Mouse (Mus musculus): ENCODE measurements around the gene Trabd.

DNA sequence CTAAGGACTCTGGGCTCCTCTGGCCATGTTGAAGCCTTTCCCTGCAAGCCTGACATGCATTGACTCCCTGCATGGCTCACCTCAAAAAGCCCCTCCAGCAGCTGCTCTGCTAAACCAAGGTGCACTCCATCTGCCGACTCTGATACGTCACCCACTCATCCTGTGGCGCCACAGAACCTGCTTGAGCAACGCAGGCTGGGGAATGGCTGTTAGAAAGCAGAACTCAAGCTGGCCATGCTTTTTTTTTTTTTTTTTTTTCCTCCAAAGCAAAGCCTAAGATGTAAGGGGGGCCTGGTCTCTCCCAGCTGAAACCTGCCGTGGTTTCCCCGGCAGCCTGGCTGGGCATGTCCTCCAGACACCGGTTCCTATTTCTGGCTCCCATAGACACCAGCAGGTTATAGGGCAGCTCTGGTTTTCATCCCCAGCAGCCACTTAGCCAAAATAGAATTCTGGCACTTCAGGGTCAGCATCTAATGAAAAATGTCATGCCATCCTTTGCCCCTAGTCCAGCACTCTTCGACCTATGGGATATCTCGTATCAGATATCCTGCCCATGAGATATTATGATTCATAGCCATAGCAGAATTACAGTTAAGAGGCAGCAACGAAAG is 826 bp upstream of the Trabd start:
- TF ChIP-seq USF1 (IDR thresholded peaks at IDR 0.05; ENCODE audit: low read depth) (no peak), MAX (IDR thresholded peaks at IDR 0.05) (no peak), CTCF (IDR thresholded peaks at IDR 0.05; ENCODE audit: control insufficient read depth, insufficient read depth, insufficient read length) (no peak), MYOD1 (IDR thresholded peaks at IDR 0.05; ENCODE audit: control insufficient read depth, insufficient read length, low read depth) (no peak), MYOG (IDR thresholded peaks at IDR 0.05; ENCODE audit: control insufficient read depth, extremely low read depth, insufficient read length) (no peak), CEBPB (IDR thresholded peaks at IDR 0.05; ENCODE audit: low read depth) (no peak), FOSL1 (IDR thresholded peaks at IDR 0.05; ENCODE audit: insufficient read depth, low read length, poor library complexity, severe bottlenecking) (no peak)
